Mouse (Mus musculus): ENCODE measurements around the gene Nfe2l3. TPM values are rescaled to one million over a fixed set of nuclear protein-coding genes. Genes with fewer than 3 reads are reported as not detected.

The Nfe2l3 gene
- polyA plus RNA-seq, 1 experiment from 2014 or later: 3.1 TPM

DNA sequence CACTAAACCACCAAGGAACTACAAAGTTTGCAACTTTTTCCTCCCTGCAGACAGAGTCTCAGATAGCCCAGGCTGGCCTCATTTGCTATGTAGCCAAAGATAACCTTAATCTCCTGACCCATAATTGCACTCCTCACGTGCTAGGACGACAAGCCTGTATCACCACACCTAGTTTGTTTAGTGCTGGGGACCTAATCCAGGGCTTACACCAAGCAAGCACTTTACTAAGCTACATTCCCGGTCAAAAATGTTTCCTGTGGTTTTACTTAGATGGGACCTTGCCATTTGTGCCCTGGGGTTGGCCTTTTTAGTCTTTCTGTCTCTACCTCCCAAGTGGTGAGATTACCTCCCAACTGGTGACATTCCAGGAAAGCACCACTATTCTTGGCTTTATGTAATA lies 22.5 kb downstream of the Nfe2l3 start:
- WGBS: 36% methylated on average over 3 of the region's 3 CpGs
- ATAC-seq (ENCODE audit: extremely low read depth, insufficient number of reproducible peaks, low FRiP score, low TSS enrichment): no peak
- H3K27me3 ChIP-seq (replicated peaks): no peaks in the 10 kb centered on the region
- no peaks in the 10 kb centered on the region for H3K4me1 ChIP-seq
- no peak overlapping the region for H3K4me2 ChIP-seq
- peaks cover 25% of the 10 kb centered on the region for H3K36me3 ChIP-seq
- H3K9ac ChIP-seq: no peak overlapping the region
- no peak overlapping the region for H3K27ac ChIP-seq (replicated peaks)
- no peaks in the 10 kb centered on the region for H3K9me3 ChIP-seq
- no peak overlapping the region for H3K4me3 ChIP-seq

DNA sequence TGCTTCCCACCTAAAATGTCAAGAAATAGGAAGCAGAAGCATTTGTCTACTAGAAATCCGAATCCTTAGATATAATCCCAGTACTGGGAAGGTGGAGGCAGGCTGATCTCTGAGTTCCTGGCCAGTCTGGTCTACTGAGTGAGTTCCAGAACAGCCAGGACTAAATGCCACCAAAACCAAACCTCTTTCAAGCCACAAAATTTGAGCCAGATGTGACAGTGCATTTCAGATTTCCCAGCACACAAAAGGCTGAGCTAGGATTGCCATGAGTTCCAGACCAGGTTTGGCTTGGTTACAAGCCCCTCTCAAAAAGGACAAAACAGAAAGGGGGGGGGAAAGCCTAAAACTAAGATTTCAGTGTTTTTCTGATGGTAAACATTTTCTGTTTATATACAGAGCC lies 23.7 kb downstream of the Nfe2l3 start:
- 0 out of 2 replicates have a peak, but pooled peaks cover under 1% of the 10 kb centered on the region for H3K4me1 ChIP-seq
- no peak overlapping the region for H3K4me3 ChIP-seq
- H3K27ac ChIP-seq (replicated peaks): no peak overlapping the region
- no peak overlapping the region for H3K9ac ChIP-seq
- no peak for ATAC-seq (ENCODE audit: extremely low read depth, insufficient number of reproducible peaks, low FRiP score, low TSS enrichment)
- peaks cover 35% of the 10 kb centered on the region for H3K36me3 ChIP-seq
- H3K27me3 ChIP-seq (replicated peaks): no peaks in the 10 kb centered on the region
- 69% methylated on average over 1 of the region's 1 CpGs for WGBS
- no peak overlapping the region for H3K4me2 ChIP-seq
- H3K9me3 ChIP-seq: no peaks in the 10 kb centered on the region

DNA sequence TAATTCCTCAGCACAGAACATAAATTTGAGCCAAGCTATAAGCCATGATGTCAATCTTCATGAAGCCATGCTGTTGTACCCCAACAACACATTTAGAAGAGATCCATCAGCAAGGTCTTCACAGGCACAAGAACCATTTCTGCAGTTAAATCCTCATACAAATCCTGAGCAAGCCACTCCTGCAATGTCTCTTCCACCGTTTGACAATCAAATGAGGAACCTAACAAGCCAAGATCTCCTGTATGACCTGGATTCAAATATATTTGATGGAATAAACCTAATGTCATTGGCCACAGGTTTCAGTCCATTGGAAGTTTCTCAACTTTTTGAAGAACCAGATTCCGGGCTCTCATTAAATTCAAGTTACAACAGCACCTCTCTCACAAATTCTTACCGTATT lies 24.8 kb downstream of the Nfe2l3 start:
- Histone ChIP-seq H3K36me3 (peaks cover 45% of the 10 kb centered on the region), H3K4me2 (no peak overlapping the region), H3K27me3 (replicated peaks) (no peaks in the 10 kb centered on the region), H3K4me1 (0 out of 2 replicates have a peak, but pooled peaks cover 4% of the 10 kb centered on the region), H3K27ac (replicated peaks) (no peak overlapping the region), H3K4me3 (no peak overlapping the region), H3K9me3 (no peaks in the 10 kb centered on the region), H3K9ac (no peak overlapping the region)
- no peak for ATAC-seq (ENCODE audit: extremely low read depth, insufficient number of reproducible peaks, low FRiP score, low TSS enrichment)
- 74% methylated on average over 3 of the region's 3 CpGs for WGBS

DNA sequence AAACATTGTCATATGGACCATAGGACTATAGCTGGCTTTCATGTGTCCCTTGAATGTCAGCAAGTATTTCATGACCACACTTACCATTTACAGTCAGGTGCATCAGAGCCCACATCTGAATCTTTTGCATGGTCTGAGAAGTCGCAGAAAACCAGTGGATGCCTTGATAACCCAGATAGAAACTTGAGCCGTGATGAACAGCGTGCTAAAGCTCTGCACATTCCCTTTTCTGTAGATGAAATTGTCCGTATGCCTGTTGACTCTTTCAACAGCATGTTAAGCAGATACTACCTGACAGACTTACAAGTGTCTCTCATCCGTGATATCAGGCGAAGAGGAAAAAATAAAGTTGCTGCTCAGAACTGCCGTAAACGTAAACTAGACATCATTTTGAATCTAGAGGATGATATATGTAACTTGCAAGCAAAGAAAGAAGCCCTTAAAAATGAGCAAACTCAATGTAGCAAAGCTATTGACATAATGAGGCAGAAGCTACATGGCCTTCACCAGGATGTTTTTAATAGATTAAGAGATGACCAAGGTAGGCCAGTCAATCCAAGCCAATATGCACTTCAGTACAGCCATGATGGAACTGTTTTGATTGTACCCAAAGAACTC lies 25.4 kb downstream of the Nfe2l3 start:
- no peaks in the 10 kb centered on the region for H3K27me3 ChIP-seq (replicated peaks)
- no peaks in the 10 kb centered on the region for H3K9me3 ChIP-seq
- no peak overlapping the region for H3K9ac ChIP-seq
- WGBS: 69% methylated on average over 8 of the region's 8 CpGs
- 0 out of 2 replicates have a peak, but pooled peaks cover 4% of the 10 kb centered on the region for H3K4me1 ChIP-seq
- 0 out of 2 replicates have a peak overlapping the region, but pooled peaks have one; percentile 12 for H3K27ac ChIP-seq (replicated peaks)
- H3K4me2 ChIP-seq: no peak overlapping the region
- peaks cover 48% of the 10 kb centered on the region for H3K36me3 ChIP-seq
- no peak for ATAC-seq (ENCODE audit: extremely low read depth, insufficient number of reproducible peaks, low FRiP score, low TSS enrichment)
- no peak overlapping the region for H3K4me3 ChIP-seq

DNA sequence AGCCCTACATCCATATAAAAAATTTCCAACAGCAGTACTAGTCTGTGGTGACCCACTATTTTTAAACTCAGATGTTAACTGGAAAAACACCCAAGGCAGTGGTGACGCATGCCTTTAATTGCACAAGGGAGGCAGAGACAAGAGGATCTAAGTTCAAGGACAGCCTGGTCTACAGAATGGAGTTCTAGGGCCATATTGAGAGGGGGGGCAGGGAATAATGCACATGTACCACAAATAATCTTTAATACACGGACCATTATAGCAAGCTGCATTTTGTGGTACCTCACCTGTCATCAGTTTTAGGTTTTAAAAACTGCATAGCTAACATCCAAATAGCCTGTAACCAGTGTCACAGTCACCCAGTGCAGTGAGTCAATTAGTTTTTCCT lies 26.4 kb downstream of the Nfe2l3 start:
- ATAC-seq (ENCODE audit: extremely low read depth, insufficient number of reproducible peaks, low FRiP score, low TSS enrichment): no peak
- H3K4me3 ChIP-seq: no peak overlapping the region
- H3K36me3 ChIP-seq: peaks cover 58% of the 10 kb centered on the region
- no peak overlapping the region for H3K9ac ChIP-seq
- no peaks in the 10 kb centered on the region for H3K27me3 ChIP-seq (replicated peaks)
- H3K4me2 ChIP-seq: no peak overlapping the region
- 43% methylated on average over 2 of the region's 2 CpGs for WGBS
- no peaks in the 10 kb centered on the region for H3K9me3 ChIP-seq
- H3K27ac ChIP-seq (replicated peaks): no peak overlapping the region
- H3K4me1 ChIP-seq: peaks cover 12% of the 10 kb centered on the region; the same call in 1 of the 2 replicates

DNA sequence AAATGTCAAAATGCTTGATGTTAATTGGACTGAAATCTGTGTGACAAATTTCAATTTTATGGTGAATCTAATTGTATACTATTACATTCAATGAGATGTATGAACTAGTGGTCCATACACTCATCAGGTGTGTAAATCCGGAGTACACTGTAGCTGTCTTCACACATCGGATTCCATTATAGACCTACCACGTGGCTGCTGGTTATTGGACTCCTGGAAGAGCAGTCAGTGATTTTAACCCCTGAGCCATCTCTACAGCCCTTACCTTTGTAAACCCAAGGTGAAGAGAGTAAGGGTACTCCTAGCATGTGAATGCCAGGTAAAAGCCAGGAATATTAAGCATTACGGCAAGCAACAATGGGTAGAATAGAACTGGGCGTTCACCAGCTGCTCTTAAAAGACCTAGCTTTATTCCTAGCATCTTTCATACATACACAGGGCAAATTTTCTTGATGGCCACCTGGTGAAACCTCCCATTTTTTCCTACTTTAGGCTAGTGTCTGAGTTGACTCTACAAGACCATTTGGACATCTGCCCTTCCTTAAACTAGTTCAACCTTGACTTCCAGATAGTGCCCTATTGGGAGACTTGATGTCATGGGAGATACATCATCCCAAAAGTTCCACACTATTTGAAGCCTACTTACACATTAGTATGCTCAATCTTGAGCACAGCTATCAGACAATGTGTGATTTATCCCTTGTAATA lies 27.0 kb downstream of the Nfe2l3 start:
- Histone ChIP-seq H3K4me3 (no peak overlapping the region), H3K4me1 (peaks cover 13% of the 10 kb centered on the region; the same call in 1 of the 2 replicates), H3K27ac (replicated peaks) (no peak overlapping the region), H3K4me2 (no peak overlapping the region), H3K36me3 (peaks cover 63% of the 10 kb centered on the region), H3K27me3 (replicated peaks) (no peaks in the 10 kb centered on the region), H3K9ac (no peak overlapping the region), H3K9me3 (no peaks in the 10 kb centered on the region)
- ATAC-seq (ENCODE audit: extremely low read depth, insufficient number of reproducible peaks, low FRiP score, low TSS enrichment): no peak
- WGBS: 51% methylated on average over 5 of the region's 5 CpGs

DNA sequence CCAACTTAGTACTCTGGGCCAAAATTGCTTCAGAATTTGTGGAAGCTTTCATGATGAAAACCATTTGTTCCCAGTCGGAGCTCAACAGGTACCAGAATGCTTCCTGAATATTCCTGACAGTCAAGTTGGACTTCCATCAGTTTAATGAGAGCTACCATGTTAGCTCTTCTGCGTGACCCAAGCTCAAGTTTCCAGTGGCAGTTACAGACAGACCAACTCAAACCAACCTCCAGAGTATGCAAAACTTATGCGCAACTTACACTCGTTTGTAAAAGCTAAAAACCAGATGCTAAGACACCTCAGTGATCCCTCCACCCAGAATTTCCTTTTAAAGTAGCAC lies 27.5 kb downstream of the Nfe2l3 start:
- Histone ChIP-seq H3K4me1 (peaks cover 14% of the 10 kb centered on the region), H3K27ac (replicated peaks) (no peak overlapping the region), H3K36me3 (peaks cover 69% of the 10 kb centered on the region), H3K4me2 (no peak overlapping the region), H3K4me3 (no peak overlapping the region), H3K9me3 (no peaks in the 10 kb centered on the region), H3K27me3 (replicated peaks) (no peaks in the 10 kb centered on the region), H3K9ac (no peak overlapping the region)
- no peak for ATAC-seq (ENCODE audit: extremely low read depth, insufficient number of reproducible peaks, low FRiP score, low TSS enrichment)
- WGBS: 74% methylated on average over 4 of the region's 4 CpGs

DNA sequence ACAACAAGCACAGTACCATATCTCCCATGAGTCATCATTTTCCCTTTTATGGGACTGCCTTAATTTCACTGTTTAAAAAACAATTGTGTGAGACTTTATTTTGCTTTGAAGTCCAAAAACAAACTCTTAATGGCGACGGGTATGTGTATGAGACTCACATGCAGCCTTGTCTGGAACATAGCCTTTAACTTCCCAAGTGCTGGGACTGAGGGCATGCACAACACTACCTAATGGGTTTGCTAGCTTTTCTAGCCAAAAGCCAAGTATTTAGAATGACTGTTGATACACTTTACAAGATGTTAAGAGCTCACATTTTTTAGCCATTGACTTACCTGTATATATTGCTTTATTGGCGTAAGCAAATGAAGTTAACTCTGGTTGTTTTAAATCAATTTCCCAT lies 27.9 kb downstream of the Nfe2l3 start:
- Histone ChIP-seq H3K9ac (no peak overlapping the region), H3K4me1 (peaks cover 16% of the 10 kb centered on the region), H3K27ac (replicated peaks) (no peak overlapping the region), H3K9me3 (no peaks in the 10 kb centered on the region), H3K36me3 (peaks cover 72% of the 10 kb centered on the region), H3K27me3 (replicated peaks) (no peaks in the 10 kb centered on the region), H3K4me3 (no peak overlapping the region), H3K4me2 (no peak overlapping the region)
- 83% methylated on average over 3 of the region's 3 CpGs for WGBS
- ATAC-seq (ENCODE audit: extremely low read depth, insufficient number of reproducible peaks, low FRiP score, low TSS enrichment): no peak

DNA sequence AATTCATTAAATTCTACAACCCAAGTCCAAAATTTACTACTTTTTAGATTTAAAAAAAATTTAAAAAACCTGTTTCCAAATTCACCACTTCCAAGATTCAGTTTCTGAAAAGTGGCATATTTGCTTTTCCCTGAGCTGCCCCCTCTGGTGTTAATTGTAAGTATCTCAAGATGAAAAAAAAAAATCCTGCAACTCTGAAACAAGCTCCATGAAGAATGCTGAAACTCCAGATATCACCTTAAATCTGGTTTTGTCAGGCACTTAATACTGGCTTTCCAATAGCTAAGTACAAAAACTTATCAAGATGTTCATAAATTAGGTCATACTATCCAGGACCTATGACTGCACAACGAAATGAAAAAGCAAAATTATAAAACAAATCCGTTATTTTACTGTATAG lies 35.2 kb downstream of the Nfe2l3 start:
- Histone ChIP-seq H3K27me3 (replicated peaks) (no peaks in the 10 kb centered on the region), H3K36me3 (peaks cover 53% of the 10 kb centered on the region), H3K9me3 (no peaks in the 10 kb centered on the region), H3K4me2 (peak overlapping the region; percentile 77), H3K4me1 (peaks cover 40% of the 10 kb centered on the region), H3K27ac (replicated peaks) (no peak overlapping the region), H3K4me3 (peak overlapping the region; percentile 94), H3K9ac (peak overlapping the region; percentile 100)
- 2% methylated on average over 2 of the region's 2 CpGs for WGBS
- ATAC-seq (ENCODE audit: extremely low read depth, insufficient number of reproducible peaks, low FRiP score, low TSS enrichment): no peak

DNA sequence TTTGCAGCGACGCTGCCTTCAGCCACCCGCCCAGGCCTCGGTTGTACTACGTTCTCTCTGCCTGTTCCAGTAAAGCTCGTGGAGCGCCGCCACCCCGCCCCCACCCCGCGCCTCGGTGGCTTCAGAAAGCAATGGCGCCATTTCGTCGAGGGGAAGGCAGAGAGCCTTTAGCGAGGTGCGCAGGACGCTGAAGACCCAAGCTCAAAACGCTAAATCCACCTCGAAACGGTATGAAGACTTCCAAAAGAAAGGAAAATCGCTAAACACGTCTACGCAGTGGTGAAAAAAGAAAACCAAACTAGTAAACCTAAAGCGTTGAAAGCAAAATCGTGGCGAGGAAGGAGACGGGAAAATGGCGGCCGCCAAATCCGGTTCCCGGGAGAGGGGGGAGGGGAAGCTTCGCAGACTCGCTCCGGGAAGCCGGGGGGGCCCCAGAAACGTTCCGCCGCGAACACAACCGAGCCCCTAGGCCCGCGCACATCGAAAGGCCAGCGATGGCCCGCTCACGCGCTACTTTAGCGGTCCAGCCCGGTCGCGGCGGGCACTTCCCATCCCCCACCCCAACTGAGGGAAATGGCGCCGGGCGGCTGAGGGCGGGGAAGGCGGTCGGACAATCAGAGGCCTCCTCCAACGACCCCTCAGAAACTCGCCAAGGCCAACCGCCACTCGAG lies 36.6 kb downstream of the Nfe2l3 start:
- Histone ChIP-seq H3K27me3 (replicated peaks) (no peaks in the 10 kb centered on the region), H3K4me3 (peak overlapping the region; percentile 94), H3K9me3 (no peaks in the 10 kb centered on the region), H3K4me2 (peak overlapping the region; percentile 77), H3K4me1 (peaks cover 41% of the 10 kb centered on the region), H3K27ac (replicated peaks) (peak overlapping the region; percentile 100), H3K9ac (peak overlapping the region; percentile 100), H3K36me3 (peaks cover 54% of the 10 kb centered on the region)
- 0 out of 2 replicates have a peak, but pooled peaks have one; percentile 5 for ATAC-seq (ENCODE audit: extremely low read depth, insufficient number of reproducible peaks, low FRiP score, low TSS enrichment)
- WGBS: under 1% methylated on average over 63 of the region's 63 CpGs

DNA sequence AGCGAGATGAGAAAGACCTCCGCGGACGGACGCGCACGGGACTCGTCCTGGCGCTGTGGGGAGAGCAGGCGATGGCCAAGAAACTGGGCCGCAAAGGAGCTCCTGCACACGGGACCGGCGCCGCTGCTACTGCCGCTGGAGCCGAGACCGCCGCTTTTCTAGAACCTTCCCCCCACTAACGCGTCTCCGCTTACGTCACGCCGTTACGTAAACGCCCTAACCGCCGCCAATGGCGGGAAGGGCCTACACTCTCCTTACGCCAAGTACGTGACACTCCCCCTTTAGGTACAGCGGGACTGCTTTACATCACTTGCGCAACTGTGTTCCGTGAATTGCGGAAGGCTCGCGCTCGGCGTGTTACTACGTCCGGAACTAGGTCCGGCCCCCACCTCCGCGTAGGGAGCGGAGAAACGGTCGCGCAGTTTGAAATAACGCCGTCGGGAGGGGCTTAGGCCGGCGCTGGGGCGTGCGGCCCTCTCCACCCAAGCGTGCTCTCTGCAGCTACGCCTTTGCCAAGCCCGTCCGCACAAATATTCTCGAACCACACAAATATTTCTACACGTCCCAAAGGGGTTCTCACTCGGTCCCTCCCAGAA lies 37.3 kb downstream of the Nfe2l3 start, which contains the start of gene Hnrnpa2b1:
Gene Hnrnpa2b1 (minus strand): TSS at position 180 of the 596 bp plus-strand sequence.
- Histone ChIP-seq H3K36me3 (peaks cover 55% of the 10 kb centered on the region), H3K9me3 (no peaks in the 10 kb centered on the region), H3K27ac (replicated peaks) (peak within 1 kb of the TSS; percentile 100), H3K9ac (peak within 1 kb of the TSS; percentile 100), H3K4me3 (peak within 1 kb of the TSS; percentile 94), H3K4me1 (peaks cover 41% of the 10 kb centered on the region), H3K4me2 (peak within 1 kb of the TSS; percentile 77), H3K27me3 (replicated peaks) (no peaks in the 10 kb centered on the region)
- ATAC-seq (ENCODE audit: extremely low read depth, insufficient number of reproducible peaks, low FRiP score, low TSS enrichment): peak; percentile 82
- WGBS: under 1% methylated on average over 63 of the region's 63 CpGs
